In the genomic region with DNA sequence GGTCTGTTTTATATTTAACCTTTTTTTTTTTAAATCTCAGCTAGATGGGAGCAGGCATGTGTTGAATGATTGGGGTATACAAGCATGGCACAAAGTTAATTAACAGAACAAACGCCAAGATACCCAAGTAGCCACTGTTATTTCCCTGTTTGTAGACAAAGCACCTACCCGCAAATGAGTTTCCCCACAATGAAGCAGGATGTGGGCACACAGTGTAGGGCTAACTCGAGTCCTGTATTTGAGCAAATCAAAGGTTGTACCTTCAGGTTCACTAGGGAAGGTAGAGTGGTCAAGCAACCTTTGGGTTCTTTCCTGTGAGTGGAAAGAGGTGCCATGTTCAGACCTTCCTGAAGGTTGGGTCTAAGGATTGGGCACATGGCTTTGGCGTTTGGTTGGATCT, we compare ENCODE assay signal across 10 mouse cellular contexts. TPM values are rescaled to one million over a fixed set of nuclear protein-coding genes. Genes with fewer than 3 reads are reported as not detected.
DNase-seq lines count a peak whose midpoint lies in the region; ATAC-seq and TF ChIP-seq lines count a peak whose summit lies in the region.
"Had no signal": no experiment of that assay in that cellular context is flagged by ENCODE, and none has a peak within 500 bp of the region (broad histone marks: within the 10 kb centered on the region; RNA-seq: fewer than 3 reads in every experiment).

No protein-coding gene starts in this region.

- no peak overlapping the region for H3K4me2 ChIP-seq in hindbrain, postnatal 0 days (ENCODE audit: low read depth, low read length)
- 0 out of 2 replicates have a peak overlapping the region, but pooled peaks have one; percentile 23 for H3K4me2 ChIP-seq in liver, embryonic 13.5 days
- H3K4me2 ChIP-seq: hindbrain, embryonic 15.5 days; neural tube, embryonic 12.5 days had no signal

- no peak for DNase-seq in hindbrain, embryonic 10.5 days (ENCODE audit: low spot score)
- no peak for DNase-seq in hindbrain, postnatal 0 days (ENCODE audit: low spot score)
- DNase-seq in CD4-positive helper T cell, adult 2 months (ENCODE audit: low read depth, low spot score) = peak; percentile 33
- no peak for DNase-seq in liver, embryonic 13.5 days
- no peak for DNase-seq in MN1 (ENCODE audit: low spot score)
- DNase-seq in spleen, adult 12 weeks (ENCODE audit: low spot score) = no peak
- DNase-seq in testis, postnatal 10 days (ENCODE audit: low spot score) = no peak

- H3K9ac ChIP-seq in hindbrain, postnatal 0 days (replicated peaks; ENCODE audit: low read length) = no peak overlapping the region
- H3K9ac ChIP-seq in liver, embryonic 13.5 days = no peak overlapping the region
- H3K9ac ChIP-seq: hindbrain, embryonic 15.5 days; neural tube, embryonic 12.5 days had no signal

- peaks cover 41% of the 10 kb centered on the region for H3K4me1 ChIP-seq in hindbrain, embryonic 10.5 days (replicated peaks)
- peaks cover 7% of the 10 kb centered on the region; the same call in 1 of the 2 replicates for H3K4me1 ChIP-seq in hindbrain, postnatal 0 days (ENCODE audit: insufficient read depth, low read length)
- peaks cover 98% of the 10 kb centered on the region for H3K4me1 ChIP-seq in E14TG2a.4 (replicated peaks; ENCODE audit: low read depth, low read length)
- peaks cover 64% of the 10 kb centered on the region for H3K4me1 ChIP-seq in liver, embryonic 13.5 days (replicated peaks)

- ATAC-seq in hindbrain, postnatal 0 days = no peak
- no peak for ATAC-seq in liver, embryonic 13.5 days (ENCODE audit: low read depth)

- WGBS in hindbrain, embryonic 10.5 days = 90% methylated on average over 4 of the region's 4 CpGs
- WGBS in hindbrain, postnatal 0 days = 78% methylated on average over 4 of the region's 4 CpGs
- 53% methylated on average over 4 of the region's 4 CpGs for WGBS in liver, embryonic 13.5 days (ENCODE audit: insufficient replicate concordance)

- peaks cover 16% of the 10 kb centered on the region; the same call in 1 of the 2 replicates for H3K36me3 ChIP-seq in hindbrain, embryonic 10.5 days
- H3K36me3 ChIP-seq in hindbrain, postnatal 0 days (ENCODE audit: insufficient read depth, low read length) = no peaks in the 10 kb centered on the region
- H3K36me3 ChIP-seq in E14TG2a.4 (ENCODE audit: insufficient read depth, low read length) = peaks cover 85% of the 10 kb centered on the region
- H3K36me3 ChIP-seq in liver, embryonic 13.5 days = no peaks in the 10 kb centered on the region
- H3K36me3 ChIP-seq: hindbrain, embryonic 15.5 days; neural tube, embryonic 12.5 days had no signal

- no peaks in the 10 kb centered on the region for H3K27me3 ChIP-seq in hindbrain, embryonic 10.5 days (ENCODE audit: insufficient read depth, poor library complexity, severe bottlenecking)
- no peaks in the 10 kb centered on the region for H3K27me3 ChIP-seq in hindbrain, postnatal 0 days (ENCODE audit: insufficient read depth, low read length)
- no peaks in the 10 kb centered on the region for H3K27me3 ChIP-seq in E14TG2a.4 (ENCODE audit: insufficient read depth, low read length)
- H3K27me3 ChIP-seq in liver, embryonic 13.5 days = no peaks in the 10 kb centered on the region
- H3K27me3 ChIP-seq: hindbrain, embryonic 15.5 days; neural tube, embryonic 12.5 days had no signal

- no peak for TF ChIP-seq CTCF in hindbrain, postnatal 0 days (IDR thresholded peaks at IDR 0.05; ENCODE audit: low read depth)
- TF ChIP-seq CTCF in E14TG2a.4 (conservative IDR thresholded peaks at IDR 0.05; ENCODE audit: low read length) = no peak

- no peaks in the 10 kb centered on the region for H3K9me3 ChIP-seq in hindbrain, embryonic 10.5 days
- H3K9me3 ChIP-seq in hindbrain, postnatal 0 days (ENCODE audit: low read length) = no peaks in the 10 kb centered on the region
- no peaks in the 10 kb centered on the region for H3K9me3 ChIP-seq in E14TG2a.4 (ENCODE audit: low read length)
- H3K9me3 ChIP-seq in liver, embryonic 13.5 days (replicated peaks) = no peaks in the 10 kb centered on the region
- H3K9me3 ChIP-seq: hindbrain, embryonic 15.5 days; neural tube, embryonic 12.5 days had no signal

- no peak overlapping the region for H3K4me3 ChIP-seq in hindbrain, embryonic 10.5 days
- no peak overlapping the region for H3K4me3 ChIP-seq in hindbrain, postnatal 0 days (ENCODE audit: low read length)
- peak overlapping the region; percentile 39; the same call in 1 of the 2 replicates for H3K4me3 ChIP-seq in E14TG2a.4 (replicated peaks; ENCODE audit: low read length)
- H3K4me3 ChIP-seq in liver, embryonic 13.5 days (replicated peaks) = no peak overlapping the region
- H3K4me3 ChIP-seq: hindbrain, embryonic 15.5 days; neural tube, embryonic 12.5 days had no signal

- H3K27ac ChIP-seq in hindbrain, embryonic 10.5 days = 0 out of 2 replicates have a peak overlapping the region, but pooled peaks have one; percentile 13
- no peak overlapping the region for H3K27ac ChIP-seq in hindbrain, postnatal 0 days
- H3K27ac ChIP-seq in liver, embryonic 13.5 days = peak overlapping the region; percentile 70
- H3K27ac ChIP-seq: hindbrain, embryonic 15.5 days; neural tube, embryonic 12.5 days had no signal

RNA-seq across cellular contexts. Expression of a gene that starts 41.5 kb away (rescaled TPM):
- polyA plus RNA-seq in hindbrain, embryonic 10.5 days (2016; fragmentation: Nextera tagmentation; extraction: Ambion mirVana) = 4.7 and 6.3 TPM in 2 replicates
- 15.6 and 16.9 TPM in 2 replicates for total RNA-seq in hindbrain, postnatal 0 days (2014; rRNA removed)
- 8.4 and 8.7 TPM in 2 replicates for polyA plus RNA-seq in hindbrain, postnatal 0 days (2015; fragmentation: Nextera tagmentation; extraction: Ambion mirVana)
- polyA plus RNA-seq in liver, embryonic 13.5 days (2015; fragmentation: Nextera tagmentation; extraction: Ambion mirVana) = 2.3 and 2.5 TPM in 2 replicates
